Mouse (Mus musculus): ENCODE data around the gene M1ap.

M1ap gene

DNA sequence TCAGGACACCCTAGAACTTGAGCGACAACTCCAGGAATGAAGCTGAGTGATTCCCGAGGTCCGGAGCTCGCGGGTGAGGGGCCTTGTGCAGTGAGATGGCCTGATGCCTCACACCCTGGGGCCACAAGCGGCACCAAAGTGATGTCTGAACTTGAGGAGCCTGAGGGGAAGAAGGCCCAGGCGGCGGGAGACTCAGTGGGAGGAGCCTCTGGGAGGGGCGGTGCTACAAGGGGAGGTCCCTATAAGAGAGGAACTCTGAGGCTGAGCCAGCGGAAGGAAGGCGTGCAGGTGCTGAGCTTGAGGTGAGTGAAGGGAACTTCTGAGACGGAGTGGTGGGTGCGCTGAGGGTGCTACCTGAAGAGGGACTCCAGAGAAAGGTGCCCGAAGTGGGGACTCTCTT is at the start of gene M1ap:
TSS of gene M1ap (plus strand) at position 252 of the 400 bp plus-strand sequence.
- no peak for DNase-seq

- DNase-seq, result no peak
These were observed 49.4 kb upstream of the M1ap start for GRCm38 (mm10) chr6:82897311-82897710.

DNA sequence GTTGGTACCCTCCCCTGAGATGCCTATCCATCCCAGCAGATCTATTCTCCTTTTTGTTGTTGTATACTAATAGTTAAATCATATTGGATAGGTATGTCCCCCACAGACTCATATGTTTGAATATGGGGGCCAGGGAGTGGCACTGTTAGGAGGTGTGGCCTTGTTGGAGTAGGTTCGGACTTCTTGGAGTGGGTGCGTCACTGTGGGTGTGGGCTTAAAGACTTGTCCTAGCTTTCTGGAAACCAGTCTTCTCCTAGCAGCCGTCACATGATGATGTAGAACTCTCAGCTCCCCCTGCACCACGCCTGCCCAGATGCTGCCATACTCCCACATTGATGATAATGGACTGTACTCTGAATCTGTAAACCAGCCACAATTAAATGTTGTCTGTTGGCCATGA is 48.5 kb upstream of the M1ap start:
- DNase-seq, result no peak

GRCm38 (mm10) chr6:82898745-82899144 is 48.0 kb upstream of the M1ap start:
- no peak for DNase-seq

DNA sequence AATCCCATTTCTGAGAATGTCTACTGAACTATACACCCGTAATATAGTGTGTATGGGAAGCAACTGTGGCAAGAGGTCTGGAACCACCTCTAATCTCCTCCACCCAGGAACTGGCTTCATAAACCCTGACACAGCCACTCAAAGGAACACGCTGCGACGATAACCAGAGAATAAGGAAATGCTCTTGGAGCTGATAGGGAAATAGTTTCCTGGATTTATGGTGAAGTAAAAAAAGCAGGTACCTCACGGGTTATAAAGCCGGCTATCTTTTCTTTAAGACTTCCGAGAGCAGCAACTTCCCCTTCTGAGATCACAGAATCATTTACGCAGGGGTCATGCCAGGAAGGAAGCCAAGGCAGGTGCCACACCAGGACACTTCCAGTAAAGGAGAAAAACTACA is 44.1 kb upstream of the M1ap start:
- no peak for DNase-seq

DNA sequence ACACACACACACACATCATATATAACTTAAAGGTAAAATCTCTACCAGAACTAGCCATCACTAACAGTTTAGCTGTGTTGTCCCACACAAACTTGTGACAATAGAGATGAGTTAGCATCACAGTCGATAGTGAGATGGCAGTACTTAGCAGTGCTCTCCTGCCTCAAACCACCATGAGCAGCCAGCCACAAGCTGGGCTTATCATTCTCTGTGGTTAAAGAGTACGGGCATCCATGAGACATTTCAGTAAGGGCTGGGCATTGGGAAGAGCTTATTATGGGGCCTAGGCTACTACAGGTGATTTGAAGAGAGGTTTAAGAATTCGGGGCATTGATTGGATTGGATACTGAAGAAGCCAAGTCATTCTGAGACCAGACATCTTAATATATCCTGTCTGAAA is 39.7 kb upstream of the M1ap start:
- DNase-seq, result no peak

GRCm38 (mm10) chr6:82908034-82908433 is 38.7 kb upstream of the M1ap start:
- no peak for DNase-seq

- DNase-seq, result peak; percentile 82
These were observed 37.4 kb upstream of the M1ap start for GRCm38 (mm10) chr6:82909136-82909855.

- peak; percentile 3 for DNase-seq
These were observed 35.4 kb upstream of the M1ap start for GRCm38 (mm10) chr6:82911303-82911702.

DNA sequence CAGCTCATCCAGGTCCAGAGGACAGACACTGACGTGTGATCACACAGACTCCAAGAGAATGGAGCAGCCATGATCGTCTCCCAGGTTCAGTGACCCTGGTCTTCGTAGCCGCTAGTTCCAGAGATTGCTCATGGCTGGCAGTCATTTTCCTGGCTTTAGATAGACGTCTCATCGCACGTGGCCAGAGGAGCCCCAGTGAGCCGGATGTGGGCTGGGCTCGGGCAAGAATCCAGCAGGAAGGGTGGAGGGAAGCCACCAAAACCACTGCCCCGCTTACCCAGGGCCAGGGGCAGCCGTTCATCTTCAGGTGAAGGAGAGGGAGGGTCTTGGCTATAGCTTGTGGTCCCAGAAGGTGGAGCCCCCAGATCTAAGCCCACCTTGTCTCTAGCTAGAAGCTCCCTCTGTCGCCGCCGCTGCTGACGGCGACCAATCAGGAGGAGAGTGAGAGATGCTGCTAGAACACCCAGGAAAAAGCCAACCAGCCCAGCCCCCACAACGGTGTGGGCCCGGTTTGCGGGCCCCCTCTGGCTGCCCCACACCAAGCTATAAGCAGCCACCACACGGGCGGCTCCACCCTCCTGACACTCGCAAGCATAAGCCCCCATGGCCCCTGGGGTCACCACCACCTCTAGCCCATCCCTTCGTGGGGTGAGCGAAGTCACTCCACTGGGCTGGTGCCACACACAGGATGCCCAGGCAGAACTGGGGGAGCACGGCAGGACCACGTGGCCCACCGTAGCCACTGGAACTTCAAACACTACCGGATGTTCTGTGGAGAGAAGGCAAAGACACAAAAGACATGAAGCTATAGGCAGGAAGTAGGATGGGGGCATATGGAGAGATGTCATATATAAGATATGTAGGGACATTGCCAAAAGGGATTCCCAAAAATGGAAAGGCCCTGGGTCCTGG is 33.1 kb upstream of the M1ap start:
- peak; percentile 31 for DNase-seq

DNA sequence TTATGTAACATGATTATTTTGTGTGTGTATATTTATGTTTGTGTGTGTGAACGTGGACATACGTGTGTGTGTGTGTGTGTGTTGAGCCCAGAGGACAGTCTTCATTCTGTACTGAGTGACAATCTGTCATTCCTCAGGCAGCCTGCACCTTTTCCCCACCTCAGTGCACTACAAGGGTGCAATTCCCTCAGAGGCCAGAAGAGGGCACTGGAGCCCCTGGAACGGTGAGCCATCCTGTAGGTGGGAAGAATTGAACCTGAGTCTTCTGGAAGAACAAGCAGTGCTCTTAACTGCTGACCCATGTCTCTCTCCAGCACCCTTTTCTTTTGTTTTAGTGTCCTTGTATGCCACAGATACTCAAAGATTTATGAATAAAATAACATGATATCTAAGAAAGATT is 30.8 kb upstream of the M1ap start:
- peak; percentile 83 for DNase-seq

DNA sequence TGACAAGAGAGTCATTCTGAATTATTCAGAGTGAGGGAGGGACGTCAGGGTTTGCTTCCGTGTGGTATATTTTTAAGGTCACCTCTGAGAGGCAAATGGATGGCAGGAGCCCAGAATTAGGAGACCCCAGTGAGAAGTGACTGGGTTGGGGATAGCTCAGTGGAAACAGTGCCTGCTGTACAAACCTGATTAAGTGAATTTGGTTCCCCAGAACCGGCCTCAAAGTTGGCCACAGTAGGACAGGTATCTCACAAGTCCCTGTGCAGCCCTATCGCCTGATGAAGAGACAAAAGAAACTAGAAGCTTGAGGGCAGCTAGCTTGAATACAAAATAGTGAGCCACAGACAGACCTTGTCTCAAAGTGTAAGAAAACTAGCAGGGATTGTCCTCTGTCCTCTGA is 30.2 kb upstream of the M1ap start:
- DNase-seq, result peak; percentile 60

DNA sequence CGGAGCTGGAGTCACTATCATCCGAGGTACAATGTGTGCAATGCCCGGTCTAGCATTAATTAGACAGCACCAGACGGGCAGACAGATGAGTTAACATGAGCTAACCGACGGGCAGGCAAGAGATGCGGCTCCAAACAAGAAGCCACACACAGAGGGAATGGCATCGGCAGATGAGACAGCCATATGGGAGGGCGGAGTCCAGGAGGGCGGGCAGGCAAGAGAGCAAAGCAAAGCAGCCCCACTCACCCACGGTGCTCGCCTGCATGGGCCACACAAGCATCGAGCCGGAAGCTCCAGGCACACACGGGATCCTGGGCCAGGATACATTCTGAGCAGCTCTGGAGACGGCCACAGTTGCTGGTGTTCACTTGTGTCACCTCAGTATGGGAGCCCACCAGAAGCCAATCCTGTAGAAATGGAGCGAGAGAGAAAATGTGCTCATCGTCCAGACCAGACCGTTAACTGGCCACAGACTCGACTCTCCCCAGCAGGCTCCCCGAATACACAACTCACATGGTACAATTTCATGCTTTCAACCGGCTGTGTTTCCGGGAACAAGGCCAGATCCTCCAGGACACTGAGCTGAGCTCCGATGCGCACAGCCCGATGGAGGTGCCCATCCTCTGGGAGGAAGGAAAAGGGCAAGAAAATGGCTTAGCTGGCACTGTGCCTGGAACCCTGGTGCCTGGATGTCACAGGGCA is 29.5 kb upstream of the M1ap start:
- DNase-seq, result peak; percentile 95

- DNase-seq, result no peak
These were observed 28.9 kb upstream of the M1ap start for GRCm38 (mm10) chr6:82917778-82918129.

DNA sequence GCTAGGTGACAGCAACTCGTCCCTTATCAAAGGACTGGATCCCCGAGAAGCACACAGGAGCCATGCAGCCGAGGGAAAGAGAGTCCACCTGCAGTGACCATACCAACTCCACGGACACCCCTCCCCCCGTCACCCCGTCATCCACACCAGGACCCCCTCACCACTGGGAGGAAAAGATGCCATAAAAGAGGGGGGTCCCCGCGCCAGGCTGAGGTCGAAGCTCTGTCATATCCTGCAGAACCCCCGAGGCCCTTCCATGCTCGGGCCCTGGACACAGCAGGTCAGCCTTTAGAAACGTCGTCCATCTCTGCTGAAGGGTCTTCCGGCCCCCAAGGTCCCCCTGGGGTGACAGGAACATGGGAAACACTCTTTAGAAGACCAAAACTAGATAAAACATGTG is 28.3 kb upstream of the M1ap start:
- DNase-seq, result peak; percentile 57

DNA sequence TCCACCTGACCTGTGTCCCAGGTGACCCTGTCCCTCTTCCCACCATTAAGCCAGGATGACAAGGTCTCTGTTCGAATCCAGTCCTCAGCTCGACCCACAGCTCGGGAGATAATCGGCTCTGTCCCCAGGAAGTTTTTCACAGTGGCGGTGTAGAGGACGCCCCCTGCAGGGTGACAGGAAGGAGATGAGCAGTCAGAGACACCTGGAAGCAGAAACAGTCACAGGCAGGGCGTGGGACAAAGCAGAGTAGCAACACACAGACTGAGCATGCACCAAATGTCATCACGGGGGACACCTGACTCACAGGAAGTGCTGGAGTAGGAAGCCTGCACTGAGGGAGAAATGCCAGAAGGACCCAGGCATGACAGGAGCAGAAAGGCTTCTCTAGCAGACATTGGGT is 27.2 kb upstream of the M1ap start:
- DNase-seq, result peak; percentile 53

GRCm38 (mm10) chr6:82921426-82922224 is 25.1 kb upstream of the M1ap start:
- DNase-seq, result peak; percentile 9

DNA sequence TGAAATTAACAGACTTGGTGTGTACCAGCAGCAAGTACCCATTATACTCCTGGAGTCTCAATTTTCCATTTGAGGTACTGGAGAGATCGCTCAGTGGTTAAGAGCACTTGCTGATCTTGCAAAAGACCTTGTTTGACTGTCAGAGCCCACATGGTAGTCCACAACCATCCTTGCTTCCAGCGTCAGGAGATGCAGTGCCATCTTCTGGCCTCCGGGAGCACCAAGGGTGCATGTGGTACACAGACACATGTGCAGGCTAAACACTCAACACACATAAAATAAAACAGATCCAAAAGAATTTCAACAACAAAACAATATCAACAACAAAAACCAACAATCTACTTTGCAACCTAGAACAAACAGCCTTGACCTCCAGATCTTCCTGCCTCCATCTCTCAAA is 21.7 kb upstream of the M1ap start:
- peak; percentile 10 for DNase-seq

DNA sequence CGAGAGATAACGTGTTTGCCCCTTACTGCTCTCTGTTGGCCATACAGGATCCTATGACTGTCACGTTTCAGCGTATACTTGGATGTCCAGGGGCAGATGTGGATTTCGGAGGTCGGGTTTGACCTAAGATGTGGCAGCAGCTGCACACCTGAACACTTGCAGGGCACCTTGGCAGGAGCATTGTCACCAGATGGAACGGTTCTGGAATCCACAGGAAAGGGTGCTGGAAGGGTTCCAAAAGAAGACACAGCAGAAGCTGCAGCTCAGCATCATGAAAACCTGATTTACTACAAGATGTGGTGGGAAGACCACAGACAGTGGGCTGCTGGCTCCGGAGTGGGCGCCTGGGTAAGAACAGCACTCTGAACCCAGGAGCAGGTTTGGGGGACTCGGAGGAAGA is 20.6 kb upstream of the M1ap start:
- peak; percentile 77 for DNase-seq

DNA sequence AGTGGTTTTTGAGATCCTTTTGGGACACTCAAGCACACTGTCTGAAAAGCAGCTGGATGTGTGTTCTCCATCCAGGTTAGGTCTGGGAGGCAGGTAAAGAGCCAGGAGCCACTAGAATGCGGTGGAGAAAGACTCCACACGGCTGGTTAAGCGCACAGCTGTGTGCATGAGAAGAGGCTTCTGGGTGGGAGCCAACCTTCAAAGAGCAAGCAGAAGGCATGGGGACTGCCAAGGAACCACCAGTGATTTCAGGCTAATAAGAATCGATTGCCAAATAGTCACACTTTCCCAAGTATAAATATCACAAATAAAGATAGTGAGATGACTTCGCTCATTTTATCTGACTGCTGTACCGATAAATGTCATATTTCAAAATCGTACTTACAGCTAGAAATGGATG is 20.2 kb upstream of the M1ap start:
- peak; percentile 59 for DNase-seq

DNA sequence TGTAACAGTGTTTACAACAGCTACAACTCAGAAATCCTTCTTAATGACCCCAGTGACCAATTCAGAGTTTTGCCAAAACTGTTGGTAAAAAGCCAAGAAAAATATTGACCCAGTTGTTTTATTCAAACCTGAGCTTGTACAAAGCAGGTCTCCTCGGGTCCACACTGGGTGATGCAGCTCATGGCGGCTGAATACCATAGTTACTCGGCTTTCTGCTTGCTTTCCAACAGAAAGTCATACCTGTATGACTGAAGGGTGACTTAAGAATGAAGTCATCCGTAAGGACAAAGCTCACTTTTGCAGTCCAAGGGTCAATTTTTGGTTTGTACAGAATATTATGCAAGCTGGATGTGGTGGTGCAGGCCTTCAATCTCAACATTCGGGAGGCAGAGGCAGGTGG is 19.1 kb upstream of the M1ap start:
- peak; percentile 14 for DNase-seq

- peak; percentile 67 for DNase-seq
These were observed 12.0 kb upstream of the M1ap start for GRCm38 (mm10) chr6:82934616-82935230.

Measured in cerebellum, adult 9-10 months (tissue).